Mouse (Mus musculus) limb, embryonic 11.5 days (tissue): ENCODE results near the gene Gm6588. TPM values are rescaled to one million over a fixed set of nuclear protein-coding genes. Genes with fewer than 3 reads are reported as not detected.

Source experiments
- ATAC-seq: fragments of 200-750 bp; cut with Nextera tagmentation; 2 replicates; pipeline ENCODE4 v1.8.0; 2017; ENCODE audit warnings: low read depth; ENCODE audit not compliant: insufficient number of reproducible peaks, low FRiP score, low TSS enrichment
- DNase-seq: peaks from one replicate; pipeline ENCODE4 v3.0.0-alpha.2; 2015; ENCODE audit warnings: low spot score
- H3K27ac ChIP-seq: fragments of 300-500 bp; sonication (generic); replicated peaks from 2 replicates; pipeline ENCODE4 v1.5.1; 2014; ENCODE audit warnings: low read depth, mild to moderate bottlenecking, low read length
- H3K27me3 ChIP-seq: fragments of 300-500 bp; sonication (generic); 2 replicates; pipeline ENCODE4 v1.6.1; 2014; ENCODE audit warnings: mild to moderate bottlenecking, low read length, mixed read lengths; ENCODE audit not compliant: control insufficient read depth, insufficient read depth
- H3K36me3 ChIP-seq: fragments of 300-500 bp; sonication (generic); 2 replicates; pipeline ENCODE4 v1.6.1; 2014; ENCODE audit warnings: mild to moderate bottlenecking, low read length, moderate library complexity, mixed read lengths; ENCODE audit not compliant: control insufficient read depth, insufficient read depth
- H3K4me1 ChIP-seq: fragments of 300-500 bp; sonication (generic); 2 replicates; pipeline ENCODE4 v1.6.1; 2014; ENCODE audit warnings: low read length, mixed read lengths; ENCODE audit not compliant: control insufficient read depth, insufficient read depth
- H3K4me2 ChIP-seq: fragments of 300-500 bp; sonication (generic); 2 replicates; pipeline ENCODE4 v1.6.1; 2014; ENCODE audit warnings: low read depth, mild to moderate bottlenecking, moderate library complexity; ENCODE audit not compliant: severe bottlenecking
- H3K4me3 ChIP-seq: fragments of 300-500 bp; sonication (generic); 2 replicates; pipeline ENCODE4 v1.5.1; 2014; ENCODE audit warnings: low read depth, low read length
- H3K9ac ChIP-seq: fragments of 300-500 bp; sonication (generic); 2 replicates; pipeline ENCODE4 v1.6.1; 2014; ENCODE audit warnings: mild to moderate bottlenecking, low read length
- H3K9me3 ChIP-seq: fragments of 300-500 bp; sonication (generic); 2 replicates; pipeline ENCODE4 v1.6.1; 2016; ENCODE audit warnings: low read length; ENCODE audit not compliant: control insufficient read depth
- WGBS: fragments of 180-500 bp; shearing (Covaris S2); extraction: QIAGEN DNeasy Blood & Tissue Kit; methylation state at CpG from one replicate; pipeline ENCODE4 v1.1.7; 2014; 5-methylcytosine and 5-hydroxymethylcytosine counted together
- polyA plus RNA-seq: library from polyadenylated mRNA; unstranded; fragments of >200 nt; fragmentation: Nextera tagmentation; extraction: Ambion mirVana; gene quantifications from 2 replicates; pipeline ENCODE4 v1.2.1, GENCODE M21; 2014

The Gm6588 gene
- polyA plus RNA-seq, 1 experiment from 2014 or later, result not detected

- H3K4me3 ChIP-seq, result no peak overlapping the region
Observed at GRCm38 (mm10) chr5:112496753-112497369, 47.6 kb downstream of the Gm6588 start.

GRCm38 (mm10) chr5:112498921-112499917 lies 50.0 kb downstream of the Gm6588 start:
- Histone ChIP-seq H3K9me3 (no peaks in the 10 kb centered on the region), H3K36me3 (no peaks in the 10 kb centered on the region), H3K4me1 (no peaks in the 10 kb centered on the region), H3K9ac (no peak overlapping the region), H3K4me2 (no peak overlapping the region), H3K27me3 (no peaks in the 10 kb centered on the region), H3K27ac (no peak overlapping the region), H3K4me3 (no peak overlapping the region)
- DNase-seq, result no peak
- no peak for ATAC-seq
- 80% methylated on average over 13 of the region's 13 CpGs for WGBS

More at GRCm38 (mm10) chr5:112496753-112497369, 47.6 kb downstream of the Gm6588 start:
- H3K27me3 ChIP-seq, result no peaks in the 10 kb centered on the region
- no peak for ATAC-seq
- H3K9ac ChIP-seq, result no peak overlapping the region
- no peak overlapping the region for H3K4me2 ChIP-seq
- no peak for DNase-seq
- H3K4me1 ChIP-seq, result no peaks in the 10 kb centered on the region
- WGBS, result 92% methylated on average over 7 of the region's 7 CpGs
- H3K9me3 ChIP-seq, result no peaks in the 10 kb centered on the region
- H3K36me3 ChIP-seq, result no peaks in the 10 kb centered on the region
- no peak overlapping the region for H3K27ac ChIP-seq

DNA sequence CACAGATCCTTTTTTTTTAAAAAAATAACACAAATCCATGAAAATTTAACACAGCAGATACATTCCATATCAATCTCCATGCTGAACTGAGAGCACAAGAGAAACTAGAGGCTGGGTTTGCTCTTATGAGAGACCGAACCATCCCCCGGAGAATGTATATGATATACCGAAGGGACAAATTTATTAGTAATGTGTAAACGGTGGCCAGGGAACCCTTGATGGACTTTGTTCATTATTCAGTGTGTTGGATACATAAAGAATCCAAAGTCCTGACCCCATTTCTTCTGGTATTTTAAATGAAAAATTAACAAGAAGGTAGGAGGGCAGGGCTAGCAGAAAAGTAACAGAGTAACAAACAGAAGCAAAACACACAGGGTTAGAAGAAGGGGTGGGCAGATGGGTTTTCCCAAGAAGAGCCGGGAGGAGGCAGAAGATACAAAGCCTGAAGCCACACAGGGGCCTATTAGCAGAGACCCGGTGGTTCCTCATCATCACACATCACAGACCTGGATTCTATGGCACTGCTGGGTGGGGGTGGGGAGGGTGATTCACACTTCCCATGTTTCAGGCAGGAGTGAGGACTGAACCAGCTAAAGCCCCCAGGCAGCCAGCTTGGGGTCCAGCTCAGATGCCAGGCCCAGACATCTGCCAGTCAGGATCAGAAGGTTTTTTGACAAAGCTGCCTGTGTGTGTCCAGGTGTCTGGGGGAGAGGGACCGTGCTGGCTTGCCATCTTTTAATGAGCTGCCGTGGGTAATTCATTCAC lies 50.9 kb downstream of the Gm6588 start:
- H3K4me3 ChIP-seq, result no peak overlapping the region
- H3K36me3 ChIP-seq, result no peaks in the 10 kb centered on the region
- H3K4me2 ChIP-seq, result no peak overlapping the region
- WGBS, result 68% methylated on average over 8 of the region's 8 CpGs
- ATAC-seq (no peak), DNase-seq (no peak)
- no peaks in the 10 kb centered on the region for H3K27me3 ChIP-seq
- no peak overlapping the region for H3K27ac ChIP-seq
- H3K4me1 ChIP-seq, result no peaks in the 10 kb centered on the region
- no peak overlapping the region for H3K9ac ChIP-seq
- no peaks in the 10 kb centered on the region for H3K9me3 ChIP-seq

Other genes with a start within 250 kb of the Gm6588 start
- gene Cryba4, start 196.9 kb upstream of the Gm6588 start, polyA plus RNA-seq, result 0.20 and 0.61 TPM in 2 replicates
- gene Crybb1, start 193.6 kb upstream of the Gm6588 start, polyA plus RNA-seq, result 0.20 TPM in 1 of 2 replicates, not detected in the other
- gene Tpst2, start 172.7 kb upstream of the Gm6588 start, polyA plus RNA-seq, result 30.9 and 31.1 TPM in 2 replicates
- gene Tfip11, start 123.1 kb upstream of the Gm6588 start, polyA plus RNA-seq, result 27.3 and 29.4 TPM in 2 replicates
- 56.0 and 57.0 TPM in 2 replicates for gene Srrd, start 106.4 kb upstream of the Gm6588 start, polyA plus RNA-seq
- 36.6 and 38.4 TPM in 2 replicates for gene Hps4, start 106.3 kb upstream of the Gm6588 start, polyA plus RNA-seq
- 0.12 and 0.27 TPM in 2 replicates for gene Gm6583, start 93.4 kb upstream of the Gm6588 start, polyA plus RNA-seq
- gene Asphd2, start 54.6 kb upstream of the Gm6588 start, polyA plus RNA-seq, result 26.1 and 27.1 TPM in 2 replicates
- 0.13 and 0.21 TPM in 2 replicates for gene Sez6l, start 127.8 kb downstream of the Gm6588 start, polyA plus RNA-seq